Mouse (Mus musculus): Measurements from ENCODE around the gene Fam57b. TPM values are rescaled to one million over a fixed set of nuclear protein-coding genes. Genes with fewer than 3 reads are reported as not detected.

Gene Fam57b
- polyA plus RNA-seq, 1 experiment from 2014 or later = 53.2 TPM

- peak overlapping the region; percentile 77 for H3K9ac ChIP-seq
- H3K27ac ChIP-seq = peak overlapping the region; percentile 93
These were observed 3.0 kb downstream of the Fam57b start for GRCm38 (mm10) chr7:126800269-126801056.

GRCm38 (mm10) chr7:126801057-126801422 is 3.6 kb downstream of the Fam57b start:
- Histone ChIP-seq H3K4me2 (replicated peaks) (0 out of 2 replicates have a peak overlapping the region, but pooled peaks have one; percentile 72), H3K9me3 (ENCODE audit: control insufficient read depth, low read length) (no peaks in the 10 kb centered on the region), H3K36me3 (replicated peaks; ENCODE audit: control insufficient read depth, insufficient read depth) (peaks cover 23% of the 10 kb centered on the region), H3K4me1 (replicated peaks; ENCODE audit: control insufficient read depth, insufficient read depth, low read length) (peaks cover 20% of the 10 kb centered on the region), H3K4me3 (replicated peaks; ENCODE audit: low read length) (no peak overlapping the region), H3K27ac (no peak overlapping the region), H3K9ac (no peak overlapping the region), H3K27me3 (ENCODE audit: control insufficient read depth, insufficient read depth, low read length) (no peaks in the 10 kb centered on the region)
- no peak for DNase-seq (ENCODE audit: low spot score)
- ATAC-seq (ENCODE audit: low FRiP score) = no peak
- 94% methylated on average over 16 of the region's 16 CpGs for WGBS

More at GRCm38 (mm10) chr7:126800269-126801056, 3.0 kb downstream of the Fam57b start:
- H3K9me3 ChIP-seq (ENCODE audit: control insufficient read depth, low read length) = no peaks in the 10 kb centered on the region
- ATAC-seq (ENCODE audit: low FRiP score) = no peak
- H3K4me2 ChIP-seq (replicated peaks) = peak overlapping the region; percentile 72
- peaks cover 20% of the 10 kb centered on the region for H3K4me1 ChIP-seq (replicated peaks; ENCODE audit: control insufficient read depth, insufficient read depth, low read length)
- DNase-seq (ENCODE audit: low spot score) = no peak
- WGBS = 48% methylated on average over 5 of the region's 5 CpGs
- peak overlapping the region; percentile 81 for H3K4me3 ChIP-seq (replicated peaks; ENCODE audit: low read length)
- H3K27me3 ChIP-seq (ENCODE audit: control insufficient read depth, insufficient read depth, low read length) = no peaks in the 10 kb centered on the region
- peaks cover 27% of the 10 kb centered on the region for H3K36me3 ChIP-seq (replicated peaks; ENCODE audit: control insufficient read depth, insufficient read depth)

GRCm38 (mm10) chr7:126802134-126802889 is 4.8 kb downstream of the Fam57b start:
- H3K4me2 ChIP-seq (replicated peaks) = no peak overlapping the region
- no peak for ATAC-seq (ENCODE audit: low FRiP score)
- no peaks in the 10 kb centered on the region for H3K27me3 ChIP-seq (ENCODE audit: control insufficient read depth, insufficient read depth, low read length)
- no peak for DNase-seq (ENCODE audit: low spot score)
- WGBS = 84% methylated on average over 11 of the region's 11 CpGs
- peaks cover 10% of the 10 kb centered on the region; the same call in 1 of the 2 replicates for H3K36me3 ChIP-seq (replicated peaks; ENCODE audit: control insufficient read depth, insufficient read depth)
- peaks cover 13% of the 10 kb centered on the region for H3K4me1 ChIP-seq (replicated peaks; ENCODE audit: control insufficient read depth, insufficient read depth, low read length)
- H3K9me3 ChIP-seq (ENCODE audit: control insufficient read depth, low read length) = no peaks in the 10 kb centered on the region
- H3K27ac ChIP-seq = no peak overlapping the region
- no peak overlapping the region for H3K9ac ChIP-seq
- no peak overlapping the region for H3K4me3 ChIP-seq (replicated peaks; ENCODE audit: low read length)

GRCm38 (mm10) chr7:126803181-126803580 is 5.7 kb downstream of the Fam57b start:
- peaks cover 9% of the 10 kb centered on the region; the same call in 1 of the 2 replicates for H3K36me3 ChIP-seq (replicated peaks; ENCODE audit: control insufficient read depth, insufficient read depth)
- H3K27ac ChIP-seq = no peak overlapping the region
- H3K27me3 ChIP-seq (ENCODE audit: control insufficient read depth, insufficient read depth, low read length) = no peaks in the 10 kb centered on the region
- 93% methylated on average over 6 of the region's 6 CpGs for WGBS
- H3K9me3 ChIP-seq (ENCODE audit: control insufficient read depth, low read length) = no peaks in the 10 kb centered on the region
- H3K4me1 ChIP-seq (replicated peaks; ENCODE audit: control insufficient read depth, insufficient read depth, low read length) = peaks cover 10% of the 10 kb centered on the region
- H3K9ac ChIP-seq = no peak overlapping the region; the same call in 1 of the 2 replicates
- H3K4me3 ChIP-seq (replicated peaks; ENCODE audit: low read length) = no peak overlapping the region
- DNase-seq (ENCODE audit: low spot score) (no peak), ATAC-seq (ENCODE audit: low FRiP score) (no peak)
- H3K4me2 ChIP-seq (replicated peaks) = no peak overlapping the region

GRCm38 (mm10) chr7:126803751-126804150 is 6.3 kb downstream of the Fam57b start:
- no peak overlapping the region for H3K9ac ChIP-seq

GRCm38 (mm10) chr7:126806956-126807355 is 9.5 kb downstream of the Fam57b start:
- no peak for DNase-seq (ENCODE audit: low spot score)
- 87% methylated on average over 6 of the region's 6 CpGs for whole genome bisulfite sequencing

More at GRCm38 (mm10) chr7:126803751-126804150, 6.3 kb downstream of the Fam57b start:
- DNase-seq (ENCODE audit: low spot score) (no peak), ATAC-seq (ENCODE audit: low FRiP score) (no peak)
- Histone ChIP-seq H3K4me2 (replicated peaks) (no peak overlapping the region), H3K27me3 (ENCODE audit: control insufficient read depth, insufficient read depth, low read length) (no peaks in the 10 kb centered on the region), H3K27ac (no peak overlapping the region), H3K9me3 (ENCODE audit: control insufficient read depth, low read length) (no peaks in the 10 kb centered on the region), H3K4me1 (replicated peaks; ENCODE audit: control insufficient read depth, insufficient read depth, low read length) (peaks cover 15% of the 10 kb centered on the region), H3K4me3 (replicated peaks; ENCODE audit: low read length) (no peak overlapping the region), H3K36me3 (replicated peaks; ENCODE audit: control insufficient read depth, insufficient read depth) (peaks cover 9% of the 10 kb centered on the region; the same call in 1 of the 2 replicates)

GRCm38 (mm10) chr7:126807405-126807804 is 9.9 kb downstream of the Fam57b start:
- Histone ChIP-seq H3K4me1 (replicated peaks; ENCODE audit: control insufficient read depth, insufficient read depth, low read length) (peaks cover 9% of the 10 kb centered on the region), H3K9ac (no peak overlapping the region), H3K4me3 (replicated peaks; ENCODE audit: low read length) (no peak overlapping the region), H3K36me3 (replicated peaks; ENCODE audit: control insufficient read depth, insufficient read depth) (peaks cover 9% of the 10 kb centered on the region; the same call in 1 of the 2 replicates), H3K9me3 (ENCODE audit: control insufficient read depth, low read length) (no peaks in the 10 kb centered on the region), H3K27ac (no peak overlapping the region), H3K4me2 (replicated peaks) (no peak overlapping the region), H3K27me3 (ENCODE audit: control insufficient read depth, insufficient read depth, low read length) (no peaks in the 10 kb centered on the region)
- DNase-seq (ENCODE audit: low spot score) (no peak), ATAC-seq (ENCODE audit: low FRiP score) (no peak)
- WGBS = 66% methylated on average over 4 of the region's 4 CpGs

More at GRCm38 (mm10) chr7:126806956-126807355, 9.5 kb downstream of the Fam57b start:
- peaks cover 9% of the 10 kb centered on the region for H3K4me1 ChIP-seq (replicated peaks; ENCODE audit: control insufficient read depth, insufficient read depth, low read length)
- no peak overlapping the region for H3K9ac ChIP-seq
- H3K9me3 ChIP-seq (ENCODE audit: control insufficient read depth, low read length) = no peaks in the 10 kb centered on the region
- no peaks in the 10 kb centered on the region for H3K27me3 ChIP-seq (ENCODE audit: control insufficient read depth, insufficient read depth, low read length)
- no peak overlapping the region for H3K4me3 ChIP-seq (replicated peaks; ENCODE audit: low read length)
- peaks cover 9% of the 10 kb centered on the region; the same call in 1 of the 2 replicates for H3K36me3 ChIP-seq (replicated peaks; ENCODE audit: control insufficient read depth, insufficient read depth)
- ATAC-seq (ENCODE audit: low FRiP score) = no peak
- no peak overlapping the region for H3K27ac ChIP-seq
- no peak overlapping the region for H3K4me2 ChIP-seq (replicated peaks)

- peak; percentile 94 for ATAC-seq (ENCODE audit: low FRiP score)
- Histone ChIP-seq H3K27me3 (ENCODE audit: control insufficient read depth, insufficient read depth, low read length) (no peaks in the 10 kb centered on the region), H3K4me3 (replicated peaks; ENCODE audit: low read length) (peak overlapping the region; percentile 64), H3K9me3 (ENCODE audit: control insufficient read depth, low read length) (no peaks in the 10 kb centered on the region), H3K4me2 (replicated peaks) (peak overlapping the region; percentile 86), H3K27ac (peak overlapping the region; percentile 47), H3K36me3 (replicated peaks; ENCODE audit: control insufficient read depth, insufficient read depth) (0 out of 2 replicates have a peak, but pooled peaks cover 5% of the 10 kb centered on the region), H3K9ac (peak overlapping the region; percentile 70), H3K4me1 (replicated peaks; ENCODE audit: control insufficient read depth, insufficient read depth, low read length) (peaks cover 9% of the 10 kb centered on the region)
- WGBS = 0% methylated on average over 42 of the region's 43 CpGs
- DNase-seq (ENCODE audit: low spot score) = peak; percentile 82
These were observed 11.4 kb downstream of the Fam57b start for GRCm38 (mm10) chr7:126808703-126809455.

Measured in hindbrain, embryonic 14.5 days (tissue).